Mouse (Mus musculus): ENCODE results near the gene Ces2h.

- TF ChIP-seq CTCF (IDR thresholded peaks at IDR 0.05; ENCODE audit: control insufficient read depth, insufficient read depth, insufficient replicate concordance, low read depth, low read length): no peak
- TF ChIP-seq POLR2A (IDR thresholded peaks at IDR 0.05; ENCODE audit: control insufficient read depth, low read depth, low read length): no peak
Measured at GRCm38 (mm10) chr8:105023087-105023486, 22.4 kb downstream of the Ces2h start.

Measured in testis, adult 2 months (tissue).